Mouse (Mus musculus) midbrain, postnatal 0 days (tissue): Measurements from ENCODE around the gene Fbxl8. TPM values are rescaled to one million over a fixed set of nuclear protein-coding genes. Genes with fewer than 3 reads are reported as not detected.

ENCODE experiments used
- ATAC-seq: fragments of 200-750 bp; cut with Nextera tagmentation; 2 replicates; pipeline ENCODE4 v1.8.0; 2017; ENCODE audit warnings: moderate number of reproducible peaks, mild to moderate bottlenecking, moderate TSS enrichment, moderate library complexity; ENCODE audit not compliant: low FRiP score
- DNase-seq: peaks from one replicate; pipeline ENCODE4 v3.0.0-alpha.2; 2015; ENCODE audit warnings: low spot score
- H3K27ac ChIP-seq: fragments of 300-500 bp; sonication (generic); 2 replicates; pipeline ENCODE4 v1.5.1; 2014; ENCODE audit warnings: low read depth, mild to moderate bottlenecking, low read length, mixed read lengths
- H3K27me3 ChIP-seq: fragments of 300-500 bp; sonication (generic); 2 replicates; pipeline ENCODE4 v1.6.1; 2014; ENCODE audit warnings: low read length, control low read depth, mixed read lengths; ENCODE audit not compliant: insufficient read depth
- H3K36me3 ChIP-seq: fragments of 300-500 bp; sonication (generic); 2 replicates; pipeline ENCODE4 v1.6.1; 2014; ENCODE audit warnings: low read length, control low read depth, mixed read lengths; ENCODE audit not compliant: insufficient read depth
- H3K4me1 ChIP-seq: fragments of 300-500 bp; sonication (generic); 2 replicates; pipeline ENCODE4 v1.6.1; 2014; ENCODE audit warnings: mild to moderate bottlenecking, control low read depth, antibody characterized with exemption, low read length, mixed read lengths; ENCODE audit not compliant: insufficient read depth
- H3K4me2 ChIP-seq: fragments of 300-500 bp; sonication (generic); 2 replicates; pipeline ENCODE4 v1.6.1; 2014; ENCODE audit warnings: low read depth, mild to moderate bottlenecking, low read length, mixed read lengths; ENCODE audit not compliant: poor library complexity, severe bottlenecking
- H3K4me3 ChIP-seq: fragments of 300-500 bp; sonication (generic); 2 replicates; pipeline ENCODE4 v1.5.1; 2014; ENCODE audit warnings: low read depth, mild to moderate bottlenecking, low read length, moderate library complexity
- H3K9ac ChIP-seq: fragments of 300-500 bp; sonication (generic); replicated peaks from 2 replicates; pipeline ENCODE4 v1.6.1; 2014; ENCODE audit warnings: mild to moderate bottlenecking, low read length, moderate library complexity, mixed read lengths; ENCODE audit not compliant: poor library complexity, severe bottlenecking
- H3K9me3 ChIP-seq: fragments of 300-500 bp; sonication (generic); 2 replicates; pipeline ENCODE4 v1.6.1; 2016; ENCODE audit warnings: low read length, control low read depth
- CTCF ChIP-seq: IDR thresholded peaks from 2 replicates; pipeline ENCODE4 v1.5.1; 2016; ENCODE audit warnings: antibody characterized with exemption, mild to moderate bottlenecking
- WGBS: fragments of 180-500 bp; shearing (Covaris S2); extraction: QIAGEN DNeasy Blood & Tissue Kit; methylation state at CpG from one replicate; pipeline ENCODE4 v1.1.7; 2014; 5-methylcytosine and 5-hydroxymethylcytosine counted together
- polyA plus RNA-seq: library from polyadenylated mRNA; unstranded; fragments of >200 nt; fragmentation: Nextera tagmentation; extraction: Ambion mirVana; gene quantifications from 2 replicates; pipeline ENCODE4 v1.2.1, GENCODE M21; 2015
- total RNA-seq: library from RNA; depleted of rRNA; stranded (reverse); fragments of >200 nt; gene quantifications from 2 replicates; pipeline ENCODE4 v1.2.3, GENCODE M21; 2014

Fbxl8 gene
- total and polyA plus RNA-seq, 2 experiments from 2014 or later: 0.77 to 0.83 TPM

DNA sequence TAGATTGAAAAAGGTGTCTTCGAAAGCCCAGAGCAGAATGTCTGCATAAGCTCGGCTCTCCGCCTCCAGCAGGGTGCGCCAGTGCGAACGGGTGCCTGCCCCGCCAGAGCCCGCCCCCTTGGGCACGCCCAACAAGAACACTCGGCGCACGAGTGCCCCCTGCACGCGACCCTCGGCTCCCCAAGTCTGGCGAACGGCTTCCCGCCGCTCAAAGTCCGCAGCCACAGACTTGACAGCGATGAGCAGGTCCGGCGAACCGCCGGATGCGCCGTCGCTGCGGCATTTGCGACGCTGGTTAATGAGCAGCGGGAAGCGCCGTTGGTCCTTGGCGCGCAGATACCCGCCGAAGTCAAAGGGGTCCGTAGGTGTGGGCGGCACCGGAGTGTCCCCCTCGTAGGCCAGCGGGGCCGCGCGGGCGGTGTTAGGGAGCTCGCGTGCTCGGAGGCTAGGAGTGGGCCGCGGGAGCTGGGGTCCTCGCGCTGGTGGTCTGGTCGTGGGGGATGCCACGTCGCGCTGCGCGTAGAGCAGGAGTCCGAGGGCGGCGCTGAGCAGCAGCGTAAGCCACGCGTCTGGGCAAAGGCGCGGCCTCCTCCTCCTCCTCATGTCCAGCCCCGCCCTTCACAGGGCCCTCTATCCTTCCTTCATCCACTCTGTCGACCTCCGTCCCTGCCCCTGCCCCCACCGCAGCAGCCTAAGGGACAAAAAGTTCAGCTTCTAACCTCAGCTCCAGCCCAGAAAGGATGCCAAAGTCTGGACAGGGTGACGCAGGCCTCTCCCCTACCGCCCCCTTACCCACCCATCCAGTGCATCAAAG is 10.1 kb upstream of the Fbxl8 start:
- peak overlapping the region; percentile 65 for H3K27ac ChIP-seq
- under 1% methylated on average over 59 of the region's 74 CpGs for WGBS
- peak; percentile 84 for ATAC-seq

DNA sequence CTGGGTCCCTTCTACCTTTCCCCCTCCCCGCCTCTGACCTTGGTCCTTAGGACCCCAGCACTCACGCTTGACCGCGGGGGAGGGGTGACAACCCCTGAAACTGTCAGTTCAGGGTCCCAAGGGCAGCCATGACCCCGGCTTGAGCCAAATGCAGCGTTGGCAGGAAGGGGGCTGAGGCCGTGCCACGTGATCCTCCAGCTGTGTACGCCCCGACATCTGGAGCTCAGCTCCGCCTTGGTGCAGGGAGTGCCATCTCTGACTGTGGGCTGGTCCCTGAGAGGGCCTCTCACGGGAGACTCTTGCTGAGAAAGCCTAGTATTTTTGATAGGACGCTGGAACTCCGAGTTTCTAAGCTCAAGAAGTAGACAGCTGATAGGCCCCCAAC is 9.5 kb upstream of the Fbxl8 start, which contains the start of gene B3gnt9:
B3gnt9 (minus strand) TSS at position 188 of the 385 bp plus-strand sequence.
- Histone ChIP-seq H3K27ac (peak within 1 kb of the TSS; percentile 65), H3K4me3 (peak within 1 kb of the TSS; percentile 64), H3K9me3 (no peaks in the 10 kb centered on the region), H3K4me2 (peak within 1 kb of the TSS; percentile 97), H3K27me3 (peaks cover 14% of the 10 kb centered on the region), H3K9ac (peak within 1 kb of the TSS; percentile 71), H3K4me1 (peaks cover 5% of the 10 kb centered on the region; the same call in 1 of the 2 replicates), H3K36me3 (peaks cover 25% of the 10 kb centered on the region)
- DNase-seq (peak; percentile 16), ATAC-seq (peak; percentile 15; the same call in 1 of the 2 replicates)
- 4% methylated on average over 14 of the region's 14 CpGs for WGBS
- no peak for TF ChIP-seq CTCF

More for the DNA sequence above, 10.1 kb upstream of the Fbxl8 start:
- Histone ChIP-seq H3K4me3 (peak overlapping the region; percentile 64), H3K9ac (peak overlapping the region; percentile 71), H3K27me3 (peaks cover 14% of the 10 kb centered on the region), H3K9me3 (no peaks in the 10 kb centered on the region), H3K36me3 (peaks cover 28% of the 10 kb centered on the region), H3K4me2 (peak overlapping the region; percentile 97), H3K4me1 (peaks cover 5% of the 10 kb centered on the region; the same call in 1 of the 2 replicates)
- DNase-seq: peak; percentile 90
- TF ChIP-seq CTCF: peak; percentile 90

DNA sequence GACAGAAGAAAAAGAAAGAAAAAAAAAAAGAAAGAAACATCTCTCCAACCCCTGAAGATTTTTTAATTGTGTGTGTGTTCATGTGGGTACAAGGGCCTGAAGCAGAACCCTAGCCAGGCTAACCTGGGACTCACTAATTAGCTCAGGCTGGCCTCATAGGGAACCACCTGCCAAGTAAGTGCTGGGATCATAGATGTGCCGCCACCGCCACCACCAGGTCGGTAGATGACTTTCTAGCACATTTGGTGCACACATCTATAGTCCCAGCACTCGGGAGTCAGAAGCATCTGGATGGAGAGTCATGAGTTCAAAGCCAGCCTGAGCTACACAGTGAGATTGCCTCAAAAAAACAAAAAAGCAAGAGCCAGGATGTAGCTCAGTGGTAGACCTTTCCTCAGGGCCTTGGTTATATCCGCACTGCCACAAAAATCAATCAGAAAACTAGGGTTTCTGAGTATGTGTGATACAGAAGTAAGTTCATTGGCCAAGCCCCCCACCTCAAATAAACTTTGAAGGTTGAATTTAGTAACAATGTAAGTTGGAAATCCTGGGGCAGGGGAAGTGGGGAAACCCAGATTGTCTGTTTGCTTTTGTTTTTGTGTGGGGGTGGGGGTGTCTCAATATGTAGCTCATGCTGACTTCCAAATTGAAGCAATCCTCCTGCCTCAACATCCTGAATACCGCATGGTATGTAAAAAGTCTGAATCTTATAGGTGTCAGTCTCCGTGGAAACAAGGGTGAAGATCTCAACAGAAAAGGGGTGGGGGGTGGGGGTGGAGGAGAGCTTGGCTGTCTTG is 6.9 kb upstream of the Fbxl8 start:
- no peak overlapping the region for H3K27ac ChIP-seq
- no peak overlapping the region for H3K9ac ChIP-seq
- WGBS: 67% methylated on average over 7 of the region's 7 CpGs
- no peaks in the 10 kb centered on the region for H3K9me3 ChIP-seq
- no peak overlapping the region for H3K4me3 ChIP-seq
- DNase-seq (no peak), ATAC-seq (no peak)
- no peak overlapping the region for H3K4me2 ChIP-seq
- H3K36me3 ChIP-seq: peaks cover 6% of the 10 kb centered on the region
- peaks cover 32% of the 10 kb centered on the region for H3K27me3 ChIP-seq
- 0 out of 2 replicates have a peak, but pooled peaks have one; percentile 5 for TF ChIP-seq CTCF
- H3K4me1 ChIP-seq: peaks cover 5% of the 10 kb centered on the region; the same call in 1 of the 2 replicates

- DNase-seq (peak; percentile 54), ATAC-seq (peak; percentile 26)
- H3K4me3 ChIP-seq: peak overlapping the region; percentile 29
- H3K27ac ChIP-seq: no peak overlapping the region
- 5% methylated on average over 55 of the region's 55 CpGs for WGBS
- H3K9me3 ChIP-seq: no peaks in the 10 kb centered on the region
- H3K4me1 ChIP-seq: peaks cover 5% of the 10 kb centered on the region; the same call in 1 of the 2 replicates
- H3K36me3 ChIP-seq: no peaks in the 10 kb centered on the region
- H3K9ac ChIP-seq: 0 out of 2 replicates have a peak overlapping the region, but pooled peaks have one; percentile 3
- peaks cover 35% of the 10 kb centered on the region for H3K27me3 ChIP-seq
- peak overlapping the region; percentile 59 for H3K4me2 ChIP-seq
- TF ChIP-seq CTCF: peak; percentile 49
Measured at GRCm38 (mm10) chr8:105258911-105259720, 5.3 kb upstream of the Fbxl8 start.

- Histone ChIP-seq H3K4me1 (peaks cover 5% of the 10 kb centered on the region; the same call in 1 of the 2 replicates), H3K4me3 (peak overlapping the region; percentile 29), H3K27me3 (peaks cover 41% of the 10 kb centered on the region), H3K27ac (no peak overlapping the region), H3K36me3 (no peaks in the 10 kb centered on the region), H3K4me2 (peak overlapping the region; percentile 59), H3K9me3 (no peaks in the 10 kb centered on the region), H3K9ac (0 out of 2 replicates have a peak overlapping the region, but pooled peaks have one; percentile 3)
- peak; percentile 97 for TF ChIP-seq CTCF
- WGBS: 4% methylated on average over 30 of the region's 30 CpGs
- peak; percentile 68 for ATAC-seq
- DNase-seq: peak; percentile 75
Measured at GRCm38 (mm10) chr8:105259721-105260320, 4.6 kb upstream of the Fbxl8 start.
